Mouse (Mus musculus) cerebellum, adult 2 months (tissue): ENCODE measurements at regions not wholly inside any gene's neighbourhood (a gene's known extent, or its start where the extent isn't known, plus 50 kb on each side); places are given as distances from the start of the nearest gene placed in this dataset.

Experiments
- DNase-seq, 2 experiments: peaks; one replicate each; pipeline ENCODE4 v3.0.0; 2021
- H3K27ac ChIP-seq: fragments of 200-500 bp; 2 replicates; pipeline ENCODE4 v1.5.1; 2012; ENCODE audit warnings: low read length, control low read depth, inconsistent platforms; ENCODE audit not compliant: insufficient read depth
- H3K27me3 ChIP-seq: fragments of 200-500 bp; 2 replicates; pipeline ENCODE4 v1.6.1; 2012; ENCODE audit warnings: inconsistent platforms, mild to moderate bottlenecking, low read length, moderate library complexity; ENCODE audit not compliant: control insufficient read depth, insufficient read depth
- H3K4me1 ChIP-seq: fragments of 200-500 bp; 2 replicates; pipeline ENCODE4 v1.6.1; 2011; ENCODE audit warnings: low read length; ENCODE audit not compliant: control insufficient read depth, insufficient read depth
- H3K4me3 ChIP-seq: fragments of 200-500 bp; replicated peaks from 2 replicates; pipeline ENCODE3; 2011; ENCODE audit warnings: mild to moderate bottlenecking, low read depth, low read length, control low read depth; ENCODE audit not compliant: insufficient read depth
- CTCF ChIP-seq: fragments of 200-500 bp; IDR thresholded peaks from 2 replicates; pipeline ENCODE4 v1.5.1; 2011; ENCODE audit warnings: low read depth, mild to moderate bottlenecking, control low read depth, low read length, moderate library complexity, borderline replicate concordance; ENCODE audit not compliant: insufficient read depth
- POLR2A ChIP-seq: fragments of 200-500 bp; IDR thresholded peaks from 2 replicates; pipeline ENCODE4 v1.6.1; 2011; ENCODE audit warnings: low read length, control low read depth, borderline replicate concordance; ENCODE audit not compliant: insufficient read depth
- WGBS: fragments of 180-500 bp; shearing (Covaris S2); methylation state at CpG from one replicate; pipeline ENCODE4 v1.1.7; 2018; 5-methylcytosine and 5-hydroxymethylcytosine counted together

- TF ChIP-seq CTCF (no peak), POLR2A (no peak)
- WGBS = 64% methylated on average over 6 of the region's 6 CpGs
Observed at GRCm38 (mm10) chr3:58335277-58335676, 79.2 kb upstream of the Tsc22d2 start.

GRCm38 (mm10) chr3:58336135-58336534, 78.4 kb upstream of the Tsc22d2 start:
- TF ChIP-seq CTCF (no peak), POLR2A (no peak)
- WGBS = 38% methylated on average over 5 of the region's 5 CpGs
- Histone ChIP-seq H3K4me1 (no peaks in the 10 kb centered on the region), H3K27ac (no peak overlapping the region), H3K4me3 (no peak overlapping the region), H3K27me3 (no peaks in the 10 kb centered on the region)
- no peak for DNase-seq

More at GRCm38 (mm10) chr3:58335277-58335676, 79.2 kb upstream of the Tsc22d2 start:
- H3K4me1 ChIP-seq = no peaks in the 10 kb centered on the region
- DNase-seq = no peak
- H3K4me3 ChIP-seq = no peak overlapping the region
- no peaks in the 10 kb centered on the region for H3K27me3 ChIP-seq
- no peak overlapping the region for H3K27ac ChIP-seq

- DNase-seq = no peak
- H3K27ac ChIP-seq = no peak overlapping the region
- H3K27me3 ChIP-seq = no peaks in the 10 kb centered on the region
- no peaks in the 10 kb centered on the region for H3K4me1 ChIP-seq
- H3K4me3 ChIP-seq = no peak overlapping the region
- WGBS = 89% methylated on average over 6 of the region's 6 CpGs
- TF ChIP-seq CTCF (no peak), POLR2A (no peak)
Observed at GRCm38 (mm10) chr3:58336590-58336989, 77.9 kb upstream of the Tsc22d2 start.

GRCm38 (mm10) chr3:58338976-58339375, 75.5 kb upstream of the Tsc22d2 start:
- Histone ChIP-seq H3K4me3 (no peak overlapping the region), H3K27me3 (no peaks in the 10 kb centered on the region), H3K27ac (no peak overlapping the region), H3K4me1 (no peaks in the 10 kb centered on the region)
- TF ChIP-seq POLR2A = no peak
- TF ChIP-seq CTCF = no peak
- 90% methylated on average over 7 of the region's 7 CpGs for WGBS
- no peak for DNase-seq

- no peaks in the 10 kb centered on the region for H3K27me3 ChIP-seq
- 17% methylated on average over 1 of the region's 1 CpGs for WGBS
- no peak for TF ChIP-seq CTCF
- TF ChIP-seq POLR2A = no peak
- no peak overlapping the region for H3K4me3 ChIP-seq
- no peak overlapping the region for H3K27ac ChIP-seq
- H3K4me1 ChIP-seq = no peaks in the 10 kb centered on the region
- no peak for DNase-seq
Observed at GRCm38 (mm10) chr3:58342096-58342495, 72.4 kb upstream of the Tsc22d2 start.

GRCm38 (mm10) chr3:58362563-58362962, 52.0 kb upstream of the Tsc22d2 start:
- no peaks in the 10 kb centered on the region for H3K27me3 ChIP-seq
- no peak for TF ChIP-seq CTCF
- TF ChIP-seq POLR2A = no peak
- 78% methylated on average over 4 of the region's 4 CpGs for WGBS
- no peak for DNase-seq
- H3K4me3 ChIP-seq = no peak overlapping the region
- no peak overlapping the region for H3K27ac ChIP-seq
- H3K4me1 ChIP-seq = no peaks in the 10 kb centered on the region

- Histone ChIP-seq H3K27me3 (no peaks in the 10 kb centered on the region), H3K27ac (no peak overlapping the region), H3K4me1 (no peaks in the 10 kb centered on the region), H3K4me3 (no peak overlapping the region)
- TF ChIP-seq POLR2A (no peak), CTCF (no peak)
- WGBS = 87% methylated on average over 3 of the region's 3 CpGs
- DNase-seq = no peak
Observed at GRCm38 (mm10) chr3:58364526-58364925, 50.0 kb upstream of the Tsc22d2 start.
